Mouse (Mus musculus): ENCODE data around the gene 1700049E17Rik2.
"Not testable (repeated sequence)": the region's sequence is repeated elsewhere in the genome, so short reads cannot be mapped to it uniquely, and the experiment has no call there.

1700049E17Rik2 gene

DNA sequence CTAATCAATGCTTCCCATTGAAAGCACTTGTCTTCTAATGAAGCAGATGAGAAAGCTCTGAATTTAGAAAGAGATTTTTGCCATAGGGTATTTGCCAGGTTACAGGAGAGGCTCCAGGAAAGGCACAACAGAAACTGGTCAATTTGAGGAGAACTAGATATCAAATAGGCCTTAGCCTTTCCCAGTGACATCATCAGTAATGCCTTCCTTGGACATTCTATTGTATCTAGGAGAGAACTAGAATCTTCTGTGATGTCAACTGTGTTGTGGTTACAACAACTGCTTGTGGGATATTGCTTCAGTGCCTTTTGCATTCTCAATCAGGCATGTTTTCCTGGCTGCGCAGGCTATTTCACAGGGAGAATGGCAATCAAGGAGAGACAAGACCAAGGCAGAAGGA lies at the start of gene 1700049E17Rik2:
1700049E17Rik2 (plus strand) TSS at position 301 of the 400 bp plus-strand sequence.
- CTCF ChIA-PET, POLR2A ChIA-PET: not testable (repeated sequence)

DNA sequence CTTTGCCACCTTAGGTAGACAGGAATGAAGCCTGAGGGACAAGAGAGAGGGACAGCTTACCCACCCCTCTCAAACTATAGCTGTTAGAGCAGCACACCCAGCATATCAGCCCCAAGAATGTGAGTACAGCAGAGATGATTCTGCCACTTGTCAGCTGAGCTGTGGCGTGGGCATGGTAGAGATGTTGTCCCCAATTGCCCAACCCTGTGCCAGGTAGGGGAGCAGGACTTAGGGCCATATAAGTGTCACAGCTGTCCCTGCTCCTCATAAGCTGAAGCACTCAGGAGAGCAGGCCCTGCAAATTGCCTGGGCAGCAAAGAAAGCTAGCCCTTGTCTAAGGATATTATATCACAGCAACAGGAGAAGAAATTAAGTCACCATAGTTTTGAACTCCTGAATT lies 48.3 kb upstream of the 1700049E17Rik2 start:
- POLR2A ChIA-PET, CTCF ChIA-PET: not testable (repeated sequence)

DNA sequence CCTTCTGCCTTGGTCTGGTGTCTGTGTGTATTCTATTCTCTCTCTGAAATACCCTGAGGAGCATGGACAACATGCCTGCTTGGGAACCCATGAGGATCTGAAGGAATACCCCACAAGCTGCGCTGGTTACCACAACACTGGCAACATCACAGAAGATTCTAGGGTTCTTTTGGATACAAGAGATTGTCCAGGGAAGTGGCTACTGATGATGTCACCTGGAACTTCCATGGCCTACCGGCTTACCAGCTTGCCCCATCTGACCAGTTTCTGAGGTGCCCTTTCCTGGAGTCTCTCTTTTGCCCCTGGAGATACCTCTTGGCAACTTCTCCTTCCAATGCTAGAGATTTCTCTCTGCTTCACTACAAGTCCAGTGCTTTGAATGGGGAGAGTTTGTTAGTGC lies 17.5 kb upstream of the 1700049E17Rik2 start, which contains the start of gene Gm7970:
Gm7970 (minus strand) TSS at position 101 of the 400 bp plus-strand sequence.
- POLR2A ChIA-PET: not testable (repeated sequence)

DNA sequence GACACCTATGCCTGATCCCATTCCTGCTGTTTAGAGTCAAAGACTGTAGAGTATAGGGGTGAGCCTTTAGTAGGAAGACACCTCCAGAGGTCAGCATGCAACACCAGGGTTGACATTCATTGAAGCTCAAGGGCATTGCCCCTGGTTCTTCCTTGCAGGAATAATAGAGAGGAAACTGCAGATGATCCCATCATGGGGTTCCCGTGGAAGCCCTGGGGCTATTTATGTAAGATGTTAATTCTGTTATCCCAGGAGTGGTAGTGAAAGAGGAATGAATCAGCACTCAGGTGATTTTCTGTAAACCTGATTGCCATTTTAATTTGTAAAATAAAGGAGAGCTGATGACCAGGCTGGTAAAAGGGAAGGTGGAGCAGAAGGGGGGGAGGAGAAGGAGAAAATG lies 13.3 kb downstream of the 1700049E17Rik2 start:
- CTCF ChIA-PET: not testable (repeated sequence)
- POLR2A ChIA-PET: interaction anchor here in 1 of 4 experiments (0.6 kb wide), 1 partner anchor 1540 kb away, joined by 3 read pairs; no protein-coding TSS in a partner anchor

More for the DNA sequence above, 17.5 kb upstream of the 1700049E17Rik2 start, which contains the start of gene Gm7970:
- CTCF ChIA-PET: not testable (repeated sequence)

DNA sequence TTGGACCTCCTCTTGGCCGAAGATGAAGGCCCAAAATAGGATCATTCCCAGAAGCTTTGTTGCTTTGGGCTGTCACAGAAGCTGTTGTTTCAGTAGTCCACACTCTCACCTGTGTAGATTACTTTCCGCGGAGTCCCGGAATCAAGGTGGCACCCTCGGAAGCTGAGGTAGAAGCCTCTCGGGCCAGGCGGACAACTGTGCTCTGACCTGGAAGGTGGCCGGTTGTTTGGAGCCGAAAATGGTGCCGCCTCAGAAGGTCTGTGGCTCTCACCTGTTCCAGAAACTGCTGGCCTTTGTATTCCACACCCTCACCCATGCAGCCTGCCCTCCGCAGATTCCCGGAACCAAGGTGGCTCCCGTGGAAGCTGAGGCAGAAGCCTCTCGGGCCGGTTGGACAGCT lies 27.9 kb downstream of the 1700049E17Rik2 start:
- POLR2A ChIA-PET, CTCF ChIA-PET: not testable (repeated sequence)

DNA sequence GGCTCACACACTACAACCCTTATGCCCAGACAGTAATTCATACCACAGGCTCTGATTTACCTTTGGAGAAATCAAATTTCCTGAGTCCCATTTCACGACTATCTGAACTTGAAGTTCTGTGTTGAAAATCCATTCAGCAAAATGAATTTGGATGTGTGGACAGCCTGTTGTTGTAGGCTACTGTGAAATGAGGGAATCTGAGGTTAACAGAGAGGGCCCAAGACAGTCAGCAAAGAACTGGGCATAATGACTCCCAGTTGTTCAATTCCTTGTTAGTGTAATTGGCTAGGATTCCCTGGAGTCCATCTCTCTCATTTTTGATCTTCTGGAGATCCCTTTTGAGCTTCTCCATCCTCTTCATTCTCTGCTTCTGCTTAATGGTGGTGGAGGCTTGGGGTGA lies 37.7 kb downstream of the 1700049E17Rik2 start:
- POLR2A ChIA-PET, CTCF ChIA-PET: not testable (repeated sequence)

DNA sequence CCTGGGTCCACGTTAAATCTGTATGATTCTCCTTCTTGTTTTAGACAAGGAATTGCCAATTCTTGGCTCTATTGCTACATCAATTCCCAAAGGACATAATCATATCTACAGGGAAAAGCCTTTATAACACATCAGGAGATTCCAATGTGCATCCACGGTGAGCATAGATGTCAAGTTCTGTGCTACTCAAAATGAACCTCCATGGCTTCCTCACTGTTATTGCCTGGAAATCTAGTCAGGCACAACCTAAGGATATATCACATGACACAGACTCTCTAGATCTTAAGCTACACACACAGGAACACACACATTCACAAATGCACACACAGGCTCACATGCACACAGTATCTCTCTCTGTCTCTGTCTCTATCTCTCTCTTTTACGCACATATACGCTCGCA lies 49.5 kb downstream of the 1700049E17Rik2 start:
- POLR2A ChIA-PET, CTCF ChIA-PET: not testable (repeated sequence)

DNA sequence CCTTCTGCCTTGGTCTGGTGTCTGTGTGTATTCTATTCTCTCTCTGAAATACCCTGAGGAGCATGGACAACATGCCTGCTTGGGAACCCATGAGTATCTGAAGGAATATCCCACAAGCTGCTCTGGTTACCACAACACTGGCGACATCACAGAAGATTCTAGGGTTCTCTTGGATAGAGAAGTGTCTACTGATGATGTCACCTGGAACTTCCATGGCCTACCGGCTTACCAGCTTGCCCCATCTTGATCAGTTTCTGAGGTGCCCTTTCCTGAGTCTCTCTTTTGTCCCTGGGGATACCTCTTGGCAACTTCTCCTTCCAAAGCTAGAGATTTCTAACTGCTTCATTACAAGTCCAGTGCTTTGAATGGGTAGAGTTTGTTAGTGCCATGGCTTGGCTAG lies 51.5 kb downstream of the 1700049E17Rik2 start, which contains the start of gene Gm3072:
Gm3072 (minus strand) TSS at position 101 of the 400 bp plus-strand sequence.
- CTCF ChIA-PET, POLR2A ChIA-PET: not testable (repeated sequence)

DNA sequence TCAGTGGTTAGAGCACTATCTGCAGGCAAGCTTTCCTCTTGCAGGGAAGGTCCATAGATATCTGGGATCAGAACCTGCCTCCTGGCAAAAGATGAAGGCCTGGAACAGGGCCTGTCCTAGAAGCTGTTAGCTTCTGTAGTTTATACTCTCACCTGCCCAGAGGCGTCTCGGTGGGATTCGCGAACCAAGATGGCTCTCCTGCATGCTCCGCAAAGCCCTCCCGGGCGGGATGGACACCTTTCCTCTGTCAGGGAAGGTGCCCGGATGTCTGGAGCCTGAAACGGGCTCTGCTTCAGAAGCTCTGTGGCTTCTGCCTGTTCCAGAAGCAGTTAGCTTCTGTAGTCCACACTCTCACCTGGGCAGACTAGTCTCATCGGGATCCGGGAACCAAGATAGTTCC lies 57.1 kb downstream of the 1700049E17Rik2 start:
- CTCF ChIA-PET, POLR2A ChIA-PET: not testable (repeated sequence)
